Mouse (Mus musculus): ENCODE measurements around the gene Krt80.
A peak's percentile ranks its signal among the peaks of the same experiment; 100 is the strongest.

Gene Krt80

DNA sequence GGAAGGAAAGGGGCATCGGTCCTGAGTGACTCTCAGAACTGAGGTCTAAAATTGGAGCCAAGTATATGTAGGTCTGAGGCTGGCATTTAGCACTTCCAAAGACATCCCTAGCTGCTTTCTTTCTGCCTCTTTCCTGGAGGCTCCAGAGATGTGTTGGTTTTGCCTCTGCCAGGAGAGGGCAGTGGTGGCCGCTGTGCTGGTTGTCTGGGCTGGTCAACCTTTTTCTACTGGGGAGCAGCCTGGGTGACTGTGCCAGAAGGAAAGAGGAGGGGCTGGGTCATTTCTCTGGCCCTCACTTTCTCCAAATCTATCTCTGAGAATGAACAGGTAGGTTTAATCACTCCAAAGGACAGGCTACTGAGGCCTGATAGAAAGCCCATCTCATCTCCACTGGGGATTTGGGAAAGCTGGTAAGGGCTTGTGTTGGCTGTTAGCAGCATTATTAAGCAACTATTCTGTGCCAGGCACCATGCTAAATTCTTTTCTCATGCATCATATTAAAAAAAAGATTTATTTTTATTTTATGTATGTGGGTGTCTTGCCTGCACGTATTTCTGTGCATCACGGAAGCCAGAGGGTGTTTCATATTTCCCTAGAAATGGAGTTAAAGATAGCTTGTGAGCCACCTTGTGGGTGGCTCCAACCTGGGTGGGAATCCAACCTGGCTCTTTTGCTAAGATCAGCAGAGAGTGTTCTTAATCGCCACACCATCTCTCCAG lies 28.0 kb downstream of the Krt80 start:
- Histone ChIP-seq H3K27me3 (ENCODE audit: insufficient read depth, low read length) (peaks cover 17% of the 10 kb centered on the region), H3K4me1 (replicated peaks; ENCODE audit: low read depth, low read length) (peaks cover 1% of the 10 kb centered on the region; the same call in 1 of the 2 replicates), H3K4me3 (replicated peaks; ENCODE audit: low read length) (no peak overlapping the region), H3K9me3 (ENCODE audit: low read length) (peaks cover 11% of the 10 kb centered on the region), H3K36me3 (ENCODE audit: insufficient read depth, low read length) (no peaks in the 10 kb centered on the region)
- TF ChIP-seq POU5F1 (IDR thresholded peaks at IDR 0.05; ENCODE audit: borderline replicate concordance, low read length): no peak
- TF ChIP-seq NANOG (IDR thresholded peaks at IDR 0.05; ENCODE audit: borderline replicate concordance, low read length): no peak
- peak; percentile 25 for TF ChIP-seq CTCF (conservative IDR thresholded peaks at IDR 0.05; ENCODE audit: low read length)

DNA sequence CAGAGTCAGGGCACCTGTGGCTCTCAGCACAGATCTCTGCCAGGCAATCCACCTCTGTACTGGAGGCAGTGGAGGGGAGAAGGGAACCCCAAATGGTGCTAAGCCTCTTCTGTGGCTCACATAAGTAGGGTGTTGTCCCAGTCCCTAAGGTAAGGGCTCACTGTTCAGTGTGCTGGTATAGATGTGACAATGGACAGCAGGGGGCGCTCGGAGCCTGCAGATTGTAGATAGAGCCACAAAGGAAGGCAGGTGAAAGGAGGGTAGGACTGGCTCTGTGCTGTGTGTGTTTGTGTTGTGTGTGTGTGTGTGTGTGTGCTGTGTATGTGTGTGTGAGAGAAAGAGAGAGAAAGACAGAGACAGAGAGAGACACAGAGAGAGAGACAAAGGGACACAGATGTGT lies 30.4 kb downstream of the Krt80 start:
- no peak overlapping the region for H3K4me3 ChIP-seq (replicated peaks; ENCODE audit: low read length)
- H3K4me1 ChIP-seq (replicated peaks; ENCODE audit: low read depth, low read length): peaks cover 12% of the 10 kb centered on the region
- peaks cover 6% of the 10 kb centered on the region for H3K9me3 ChIP-seq (ENCODE audit: low read length)
- peak; percentile 39 for TF ChIP-seq CTCF (conservative IDR thresholded peaks at IDR 0.05; ENCODE audit: low read length)
- TF ChIP-seq NANOG (IDR thresholded peaks at IDR 0.05; ENCODE audit: borderline replicate concordance, low read length): no peak
- H3K27me3 ChIP-seq (ENCODE audit: insufficient read depth, low read length): peaks cover 29% of the 10 kb centered on the region
- no peaks in the 10 kb centered on the region for H3K36me3 ChIP-seq (ENCODE audit: insufficient read depth, low read length)

DNA sequence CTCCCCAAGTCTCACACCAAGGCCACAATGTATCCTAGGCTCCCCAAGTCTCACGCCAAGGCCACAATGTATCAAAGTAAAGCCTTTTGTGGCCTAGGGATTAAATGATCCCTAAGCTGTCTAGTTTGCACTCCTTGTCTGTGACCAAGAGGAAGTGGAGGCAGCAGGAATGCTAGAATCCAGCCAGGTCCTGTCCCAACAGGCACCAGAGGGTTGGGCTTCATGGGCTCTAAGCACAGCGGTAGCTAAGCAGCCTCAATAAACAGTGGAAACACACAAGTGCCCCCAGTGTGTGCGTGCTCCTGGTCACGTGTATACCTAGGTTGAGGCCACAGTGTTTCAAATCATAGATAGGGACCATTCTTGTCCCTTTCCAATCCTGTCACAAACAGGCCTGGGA lies 31.6 kb downstream of the Krt80 start:
- H3K36me3 ChIP-seq (ENCODE audit: insufficient read depth, low read length): no peaks in the 10 kb centered on the region
- H3K4me3 ChIP-seq (replicated peaks; ENCODE audit: low read length): no peak overlapping the region
- TF ChIP-seq POU5F1 (IDR thresholded peaks at IDR 0.05; ENCODE audit: borderline replicate concordance, low read length): no peak
- TF ChIP-seq CTCF (conservative IDR thresholded peaks at IDR 0.05; ENCODE audit: low read length): no peak
- no peak for TF ChIP-seq NANOG (IDR thresholded peaks at IDR 0.05; ENCODE audit: borderline replicate concordance, low read length)
- peaks cover 6% of the 10 kb centered on the region for H3K9me3 ChIP-seq (ENCODE audit: low read length)
- peaks cover 33% of the 10 kb centered on the region for H3K27me3 ChIP-seq (ENCODE audit: insufficient read depth, low read length)
- peaks cover 12% of the 10 kb centered on the region for H3K4me1 ChIP-seq (replicated peaks; ENCODE audit: low read depth, low read length)

DNA sequence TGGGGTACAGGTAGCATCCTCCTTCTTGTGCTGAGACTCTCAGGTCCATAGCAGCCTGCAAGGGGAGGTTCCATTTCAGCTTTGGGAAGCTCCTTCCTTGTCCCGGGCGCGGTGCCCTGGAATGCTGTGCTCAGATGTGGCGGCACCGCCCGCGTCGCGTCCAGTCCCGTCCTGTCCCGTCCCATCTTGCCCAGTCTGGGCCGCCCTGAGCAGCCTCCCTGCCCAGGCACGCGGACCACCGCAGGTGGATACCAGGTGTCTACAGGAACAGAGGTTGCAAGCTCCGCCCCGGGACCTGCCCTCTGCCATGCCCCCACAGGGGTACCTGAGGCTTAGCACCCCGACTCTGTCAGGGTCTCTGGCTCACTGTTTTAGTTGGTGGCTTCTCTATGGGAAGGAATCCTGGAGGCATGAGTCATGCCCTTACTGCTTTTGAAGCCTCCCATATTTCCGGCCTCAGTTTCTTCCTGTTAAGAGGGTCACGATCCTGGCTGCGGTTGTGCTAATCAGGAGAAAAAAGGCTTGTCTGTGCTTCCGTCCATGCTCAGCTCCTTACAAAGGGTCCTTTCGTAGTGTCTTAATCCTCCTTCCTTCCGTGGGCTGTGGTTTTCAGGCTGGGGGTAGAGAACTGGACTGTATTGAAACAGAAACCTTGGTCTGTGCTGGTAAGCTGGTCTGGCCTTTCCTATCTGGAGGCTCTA lies 33.3 kb downstream of the Krt80 start:
- no peak for TF ChIP-seq CTCF (conservative IDR thresholded peaks at IDR 0.05; ENCODE audit: low read length)
- TF ChIP-seq NANOG (IDR thresholded peaks at IDR 0.05; ENCODE audit: borderline replicate concordance, low read length): no peak
- TF ChIP-seq POU5F1 (IDR thresholded peaks at IDR 0.05; ENCODE audit: borderline replicate concordance, low read length): no peak
- peaks cover 43% of the 10 kb centered on the region for H3K27me3 ChIP-seq (ENCODE audit: insufficient read depth, low read length)
- peak overlapping the region; percentile 65 for H3K4me3 ChIP-seq (replicated peaks; ENCODE audit: low read length)
- H3K36me3 ChIP-seq (ENCODE audit: insufficient read depth, low read length): no peaks in the 10 kb centered on the region
- peaks cover 12% of the 10 kb centered on the region for H3K4me1 ChIP-seq (replicated peaks; ENCODE audit: low read depth, low read length)
- peaks cover 6% of the 10 kb centered on the region for H3K9me3 ChIP-seq (ENCODE audit: low read length)

DNA sequence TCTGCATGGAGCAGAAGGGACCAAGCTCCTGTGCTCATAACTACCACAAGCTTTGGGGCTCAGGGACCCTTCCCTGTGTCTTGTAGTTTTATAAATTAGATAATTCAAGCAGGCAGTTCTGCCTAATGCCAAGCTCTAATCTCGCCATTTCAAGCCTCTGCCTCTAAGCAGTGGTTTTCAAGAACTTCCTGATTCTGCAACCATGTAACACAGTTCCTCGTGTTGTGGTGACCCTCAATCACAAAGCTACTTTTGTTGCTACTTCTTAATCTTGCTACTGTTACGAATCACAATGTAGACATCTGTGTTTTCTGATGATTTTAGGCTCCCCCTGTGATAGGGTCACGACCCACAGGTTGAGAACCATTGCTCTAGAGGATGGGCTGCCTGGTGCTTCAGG lies 36.3 kb downstream of the Krt80 start:
- TF ChIP-seq CTCF (conservative IDR thresholded peaks at IDR 0.05; ENCODE audit: low read length) (no peak), POU5F1 (IDR thresholded peaks at IDR 0.05; ENCODE audit: borderline replicate concordance, low read length) (no peak), NANOG (IDR thresholded peaks at IDR 0.05; ENCODE audit: borderline replicate concordance, low read length) (no peak)
- no peaks in the 10 kb centered on the region for H3K36me3 ChIP-seq (ENCODE audit: insufficient read depth, low read length)
- H3K9me3 ChIP-seq (ENCODE audit: low read length): no peaks in the 10 kb centered on the region
- peaks cover 35% of the 10 kb centered on the region for H3K4me1 ChIP-seq (replicated peaks; ENCODE audit: low read depth, low read length)
- peaks cover 49% of the 10 kb centered on the region for H3K27me3 ChIP-seq (ENCODE audit: insufficient read depth, low read length)
- no peak overlapping the region for H3K4me3 ChIP-seq (replicated peaks; ENCODE audit: low read length)

DNA sequence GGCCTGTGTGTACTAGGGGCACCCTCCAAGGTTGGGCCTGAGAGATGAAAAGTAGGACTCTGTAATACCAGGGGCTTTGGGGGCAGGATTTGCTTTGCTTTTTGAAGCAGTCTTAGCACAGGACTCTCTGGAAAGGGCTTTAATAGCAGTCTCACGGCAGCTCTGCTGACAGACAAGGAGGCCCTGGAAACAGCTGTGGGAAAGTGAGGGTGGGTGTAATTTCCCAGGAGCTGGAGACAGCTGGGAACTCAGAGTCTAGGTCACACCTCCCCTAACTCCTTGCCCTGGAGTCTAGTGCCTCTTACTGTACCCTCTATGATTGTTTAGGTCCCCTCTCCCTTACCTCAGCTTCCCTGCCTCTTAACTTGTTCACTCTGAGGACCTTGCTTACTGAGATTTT lies 36.8 kb downstream of the Krt80 start:
- peaks cover 40% of the 10 kb centered on the region for H3K4me1 ChIP-seq (replicated peaks; ENCODE audit: low read depth, low read length)
- H3K9me3 ChIP-seq (ENCODE audit: low read length): no peaks in the 10 kb centered on the region
- peaks cover 49% of the 10 kb centered on the region for H3K27me3 ChIP-seq (ENCODE audit: insufficient read depth, low read length)
- TF ChIP-seq CTCF (conservative IDR thresholded peaks at IDR 0.05; ENCODE audit: low read length): no peak
- no peak for TF ChIP-seq NANOG (IDR thresholded peaks at IDR 0.05; ENCODE audit: borderline replicate concordance, low read length)
- no peak for TF ChIP-seq POU5F1 (IDR thresholded peaks at IDR 0.05; ENCODE audit: borderline replicate concordance, low read length)
- H3K36me3 ChIP-seq (ENCODE audit: insufficient read depth, low read length): no peaks in the 10 kb centered on the region
- no peak overlapping the region for H3K4me3 ChIP-seq (replicated peaks; ENCODE audit: low read length)

DNA sequence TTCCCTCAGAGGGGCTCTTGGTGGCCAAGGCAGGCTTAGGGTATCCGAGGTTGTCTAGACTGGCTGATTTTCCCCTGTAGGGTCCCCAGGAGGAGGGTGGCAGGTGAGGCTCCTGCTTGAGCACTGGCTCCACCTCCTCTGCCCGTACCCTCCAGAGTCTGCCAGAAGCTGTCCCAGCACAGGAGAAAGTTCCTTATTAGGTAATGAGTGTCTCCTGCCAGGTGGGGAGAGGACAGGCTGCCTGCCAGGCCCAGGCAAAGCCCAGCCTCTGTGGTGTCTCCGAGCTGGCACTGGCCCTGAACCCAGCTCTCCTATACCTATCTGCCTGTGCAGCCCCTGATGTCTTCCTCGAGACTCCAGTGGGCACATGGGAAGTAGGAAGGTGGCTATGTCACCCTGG lies 37.6 kb downstream of the Krt80 start:
- Histone ChIP-seq H3K9me3 (ENCODE audit: low read length) (no peaks in the 10 kb centered on the region), H3K4me3 (replicated peaks; ENCODE audit: low read length) (no peak overlapping the region), H3K36me3 (ENCODE audit: insufficient read depth, low read length) (no peaks in the 10 kb centered on the region), H3K4me1 (replicated peaks; ENCODE audit: low read depth, low read length) (peaks cover 48% of the 10 kb centered on the region), H3K27me3 (ENCODE audit: insufficient read depth, low read length) (peaks cover 42% of the 10 kb centered on the region)
- no peak for TF ChIP-seq CTCF (conservative IDR thresholded peaks at IDR 0.05; ENCODE audit: low read length)
- no peak for TF ChIP-seq POU5F1 (IDR thresholded peaks at IDR 0.05; ENCODE audit: borderline replicate concordance, low read length)
- TF ChIP-seq NANOG (IDR thresholded peaks at IDR 0.05; ENCODE audit: borderline replicate concordance, low read length): no peak

DNA sequence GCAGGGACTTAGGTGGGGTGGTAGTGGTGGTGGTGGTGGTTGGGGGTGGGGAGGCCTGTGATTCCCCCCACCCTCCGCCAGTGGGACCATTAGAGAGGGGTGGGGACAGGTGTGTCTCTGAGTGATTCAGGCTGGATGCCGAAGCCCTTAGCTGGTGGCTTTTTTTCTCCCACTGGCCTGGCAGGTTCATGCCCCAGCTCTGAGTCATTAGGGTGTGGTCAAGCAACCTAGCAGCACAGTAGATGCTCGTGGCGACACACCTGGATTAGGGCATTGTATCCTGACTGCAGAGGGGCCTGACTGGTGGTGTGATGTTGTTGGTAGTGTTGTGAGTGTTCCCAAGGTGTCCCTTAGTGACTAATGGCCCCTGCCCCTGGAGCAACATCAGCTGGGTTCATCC lies 38.9 kb downstream of the Krt80 start:
- Histone ChIP-seq H3K9me3 (ENCODE audit: low read length) (no peaks in the 10 kb centered on the region), H3K27me3 (ENCODE audit: insufficient read depth, low read length) (peaks cover 30% of the 10 kb centered on the region), H3K4me1 (replicated peaks; ENCODE audit: low read depth, low read length) (peaks cover 50% of the 10 kb centered on the region), H3K4me3 (replicated peaks; ENCODE audit: low read length) (no peak overlapping the region), H3K36me3 (ENCODE audit: insufficient read depth, low read length) (no peaks in the 10 kb centered on the region)
- TF ChIP-seq NANOG (IDR thresholded peaks at IDR 0.05; ENCODE audit: borderline replicate concordance, low read length): no peak
- TF ChIP-seq POU5F1 (IDR thresholded peaks at IDR 0.05; ENCODE audit: borderline replicate concordance, low read length): no peak
- no peak for TF ChIP-seq CTCF (conservative IDR thresholded peaks at IDR 0.05; ENCODE audit: low read length)

All from E14TG2a.4 (cell line).